Mouse (Mus musculus) hindbrain, postnatal 0 days (tissue): ENCODE measurements around the gene Agap1. TPM values are rescaled to one million over a fixed set of nuclear protein-coding genes. Genes with fewer than 3 reads are reported as not detected.

ENCODE experiments used
- ATAC-seq: fragments of 200-750 bp; cut with Nextera tagmentation; 2 replicates; pipeline ENCODE4 v1.8.0; 2017; ENCODE audit warnings: mild to moderate bottlenecking, moderate TSS enrichment, moderate library complexity
- DNase-seq: peaks from one replicate; pipeline ENCODE4 v3.0.0-alpha.2; 2015; ENCODE audit warnings: low spot score
- H3K27ac ChIP-seq: fragments of 300-500 bp; sonication (generic); 2 replicates; pipeline ENCODE4 v1.5.1; 2014; ENCODE audit warnings: mild to moderate bottlenecking
- H3K27me3 ChIP-seq: fragments of 300-500 bp; sonication (generic); 2 replicates; pipeline ENCODE4 v1.6.1; 2014; ENCODE audit warnings: low read length, mixed read lengths; ENCODE audit not compliant: insufficient read depth
- H3K36me3 ChIP-seq: fragments of 300-500 bp; sonication (generic); 2 replicates; pipeline ENCODE4 v1.6.1; 2014; ENCODE audit warnings: low read length, mixed read lengths; ENCODE audit not compliant: insufficient read depth
- H3K4me1 ChIP-seq: fragments of 300-500 bp; sonication (generic); 2 replicates; pipeline ENCODE4 v1.6.1; 2014; ENCODE audit warnings: antibody characterized with exemption, low read length, mixed read lengths; ENCODE audit not compliant: insufficient read depth
- H3K4me2 ChIP-seq: fragments of 300-500 bp; sonication (generic); 2 replicates; pipeline ENCODE4 v1.6.1; 2014; ENCODE audit warnings: low read depth, mild to moderate bottlenecking, low read length, moderate library complexity, mixed read lengths
- H3K4me3 ChIP-seq: fragments of 300-500 bp; sonication (generic); 2 replicates; pipeline ENCODE4 v1.5.1; 2014; ENCODE audit warnings: low read length
- H3K9ac ChIP-seq: fragments of 300-500 bp; sonication (generic); replicated peaks from 2 replicates; pipeline ENCODE4 v1.6.1; 2014; ENCODE audit warnings: mild to moderate bottlenecking, low read length, moderate library complexity, mixed read lengths
- H3K9me3 ChIP-seq: fragments of 300-500 bp; sonication (generic); 2 replicates; pipeline ENCODE4 v1.6.1; 2016; ENCODE audit warnings: low read length, mixed read lengths
- CTCF ChIP-seq: IDR thresholded peaks from 2 replicates; pipeline ENCODE4 v1.5.1; 2016; ENCODE audit warnings: antibody characterized with exemption, control low read depth, low read depth
- WGBS: fragments of 180-500 bp; shearing (Covaris S2); extraction: QIAGEN DNeasy Blood & Tissue Kit; methylation state at CpG from one replicate; pipeline ENCODE4 v1.1.7; 2014; 5-methylcytosine and 5-hydroxymethylcytosine counted together
- polyA plus RNA-seq: library from polyadenylated mRNA; unstranded; fragments of >200 nt; fragmentation: Nextera tagmentation; extraction: Ambion mirVana; gene quantifications from 2 replicates; pipeline ENCODE4 v1.2.1, GENCODE M21; 2015
- total RNA-seq: library from RNA; depleted of rRNA; stranded (reverse); fragments of >200 nt; gene quantifications from 2 replicates; pipeline ENCODE4 v1.2.3, GENCODE M21; 2014

The Agap1 gene
- total and polyA plus RNA-seq, 2 experiments from 2014 or later, result 40.0 to 122 TPM

- ATAC-seq, result no peak
- H3K36me3 ChIP-seq, result peaks cover 11% of the 10 kb centered on the region; the same call in 1 of the 2 replicates
- no peaks in the 10 kb centered on the region for H3K4me1 ChIP-seq
- 26% methylated on average over 14 of the region's 14 CpGs for WGBS
- no peak overlapping the region for H3K9ac ChIP-seq
- peak; percentile 43 for DNase-seq
- no peak overlapping the region for H3K4me3 ChIP-seq
- H3K4me2 ChIP-seq, result no peak overlapping the region
- no peaks in the 10 kb centered on the region for H3K27me3 ChIP-seq
- no peak overlapping the region for H3K27ac ChIP-seq
- no peak for TF ChIP-seq CTCF
- H3K9me3 ChIP-seq, result no peaks in the 10 kb centered on the region
These were observed 344.1 kb downstream of the Agap1 start for GRCm38 (mm10) chr1:89798724-89799123.

GRCm38 (mm10) chr1:89801506-89801905 is 346.9 kb downstream of the Agap1 start:
- WGBS, result 79% methylated on average over 5 of the region's 5 CpGs
- no peak overlapping the region for H3K4me3 ChIP-seq
- no peak for TF ChIP-seq CTCF
- ATAC-seq (no peak), DNase-seq (no peak)
- H3K4me1 ChIP-seq, result no peaks in the 10 kb centered on the region
- H3K27ac ChIP-seq, result no peak overlapping the region
- H3K9me3 ChIP-seq, result no peaks in the 10 kb centered on the region
- no peaks in the 10 kb centered on the region for H3K27me3 ChIP-seq
- no peak overlapping the region for H3K9ac ChIP-seq
- peaks cover 5% of the 10 kb centered on the region; the same call in 1 of the 2 replicates for H3K36me3 ChIP-seq
- H3K4me2 ChIP-seq, result no peak overlapping the region

- no peak overlapping the region for H3K27ac ChIP-seq
- H3K36me3 ChIP-seq, result no peaks in the 10 kb centered on the region
- H3K4me2 ChIP-seq, result no peak overlapping the region
- H3K4me3 ChIP-seq, result no peak overlapping the region
- no peaks in the 10 kb centered on the region for H3K27me3 ChIP-seq
- ATAC-seq (0 out of 2 replicates have a peak, but pooled peaks have one; percentile 38), DNase-seq (no peak)
- no peaks in the 10 kb centered on the region for H3K4me1 ChIP-seq
- H3K9me3 ChIP-seq, result no peaks in the 10 kb centered on the region
- H3K9ac ChIP-seq, result no peak overlapping the region
- 83% methylated on average over 7 of the region's 7 CpGs for WGBS
- no peak for TF ChIP-seq CTCF
These were observed 350.4 kb downstream of the Agap1 start for GRCm38 (mm10) chr1:89804981-89805380.

- WGBS, result 91% methylated on average over 8 of the region's 8 CpGs
- Histone ChIP-seq H3K9me3 (no peaks in the 10 kb centered on the region), H3K36me3 (no peaks in the 10 kb centered on the region), H3K4me1 (no peaks in the 10 kb centered on the region), H3K27me3 (no peaks in the 10 kb centered on the region), H3K4me2 (no peak overlapping the region), H3K9ac (no peak overlapping the region), H3K4me3 (no peak overlapping the region), H3K27ac (no peak overlapping the region)
- DNase-seq (no peak), ATAC-seq (no peak)
- TF ChIP-seq CTCF, result no peak
These were observed 358.2 kb downstream of the Agap1 start for GRCm38 (mm10) chr1:89812816-89813215.

GRCm38 (mm10) chr1:89816487-89817206 is 362.0 kb downstream of the Agap1 start:
- no peak overlapping the region for H3K27ac ChIP-seq
- WGBS, result 46% methylated on average over 14 of the region's 14 CpGs
- no peaks in the 10 kb centered on the region for H3K36me3 ChIP-seq
- H3K4me1 ChIP-seq, result no peaks in the 10 kb centered on the region
- peak; percentile 21 for DNase-seq
- no peak overlapping the region for H3K4me2 ChIP-seq
- H3K9ac ChIP-seq, result no peak overlapping the region
- no peak overlapping the region for H3K4me3 ChIP-seq
- ATAC-seq, result peak; percentile 55; the same call in 1 of the 2 replicates
- H3K9me3 ChIP-seq, result no peaks in the 10 kb centered on the region
- TF ChIP-seq CTCF, result no peak
- H3K27me3 ChIP-seq, result no peaks in the 10 kb centered on the region

- Histone ChIP-seq H3K4me3 (no peak overlapping the region), H3K27ac (no peak overlapping the region), H3K9me3 (no peaks in the 10 kb centered on the region), H3K4me2 (no peak overlapping the region), H3K27me3 (no peaks in the 10 kb centered on the region), H3K36me3 (no peaks in the 10 kb centered on the region), H3K9ac (no peak overlapping the region), H3K4me1 (no peaks in the 10 kb centered on the region)
- WGBS, result 81% methylated on average over 4 of the region's 4 CpGs
- no peak for ATAC-seq
- no peak for DNase-seq
- no peak for TF ChIP-seq CTCF
These were observed 367.2 kb downstream of the Agap1 start for GRCm38 (mm10) chr1:89821822-89822221.

GRCm38 (mm10) chr1:89822431-89822830 is 367.8 kb downstream of the Agap1 start:
- DNase-seq (no peak), ATAC-seq (no peak)
- Histone ChIP-seq H3K4me3 (no peak overlapping the region), H3K4me1 (no peaks in the 10 kb centered on the region), H3K9me3 (no peaks in the 10 kb centered on the region), H3K27me3 (no peaks in the 10 kb centered on the region), H3K36me3 (no peaks in the 10 kb centered on the region), H3K9ac (no peak overlapping the region), H3K4me2 (no peak overlapping the region), H3K27ac (no peak overlapping the region)
- 85% methylated on average over 3 of the region's 3 CpGs for WGBS
- TF ChIP-seq CTCF, result no peak
